Mouse (Mus musculus) layer of hippocampus, adult 2 months (tissue): Measurements from ENCODE around the gene Spns2. TPM values are rescaled to one million over a fixed set of nuclear protein-coding genes. Genes with fewer than 3 reads are reported as not detected.
A peak's percentile ranks its signal among the peaks of the same experiment; 100 is the strongest.

Experiments used
- DNase-seq, 2 experiments: peaks; one replicate each; pipeline ENCODE4 v3.0.0; 2022; ENCODE audit warnings: low spot score in 2 of 2
- H3K27ac ChIP-seq: fragments of 200-600 bp; 2 replicates; pipeline ENCODE4 v1.8.1; 2022
- H3K4me3 ChIP-seq: fragments of 200-600 bp; 2 replicates; pipeline ENCODE4 v1.8.1; 2022; ENCODE audit warnings: mild to moderate bottlenecking
- CTCF ChIP-seq: fragments of 200-600 bp; conservative IDR thresholded peaks from 2 replicates; pipeline ENCODE4 v1.8.1; 2022; ENCODE audit warnings: antibody characterized with exemption, mild to moderate bottlenecking, moderate library complexity
- total RNA-seq, 2 experiments: library from RNA; stranded (reverse); gene quantifications; 2 replicates each; pipeline ENCODE4 v1.2.3; 2021

Gene Spns2
- total RNA-seq, 2 experiments from 2014 or later: 101 to 105 TPM

GRCm38 (mm10) chr11:72519189-72519588 is 29.5 kb upstream of the Spns2 start:
- H3K27ac ChIP-seq: no peak overlapping the region
- no peak for TF ChIP-seq CTCF

GRCm38 (mm10) chr11:72518449-72518848 is 28.7 kb upstream of the Spns2 start:
- no peak for DNase-seq
- TF ChIP-seq CTCF: no peak

More at GRCm38 (mm10) chr11:72519189-72519588, 29.5 kb upstream of the Spns2 start:
- no peak overlapping the region for H3K4me3 ChIP-seq
- no peak for DNase-seq

GRCm38 (mm10) chr11:72514967-72515366 is 25.3 kb upstream of the Spns2 start:
- no peak for TF ChIP-seq CTCF
- no peak overlapping the region for H3K27ac ChIP-seq
- DNase-seq: no peak
- no peak overlapping the region for H3K4me3 ChIP-seq

More at GRCm38 (mm10) chr11:72518449-72518848, 28.7 kb upstream of the Spns2 start:
- Histone ChIP-seq H3K27ac (no peak overlapping the region), H3K4me3 (no peak overlapping the region)

- Histone ChIP-seq H3K27ac (no peak overlapping the region), H3K4me3 (no peak overlapping the region)
- DNase-seq: no peak
- no peak for TF ChIP-seq CTCF
Observed at GRCm38 (mm10) chr11:72508651-72509050, 18.9 kb upstream of the Spns2 start.

- no peak overlapping the region for H3K27ac ChIP-seq
- no peak overlapping the region for H3K4me3 ChIP-seq
- DNase-seq: no peak
- TF ChIP-seq CTCF: no peak
Observed at GRCm38 (mm10) chr11:72507651-72508050, 17.9 kb upstream of the Spns2 start.

- no peak overlapping the region for H3K4me3 ChIP-seq
- H3K27ac ChIP-seq: no peak overlapping the region
- TF ChIP-seq CTCF: no peak
- DNase-seq: no peak
Observed at GRCm38 (mm10) chr11:72504016-72504797, 14.5 kb upstream of the Spns2 start.

GRCm38 (mm10) chr11:72503501-72503921 is 13.8 kb upstream of the Spns2 start:
- no peak for DNase-seq
- TF ChIP-seq CTCF: no peak
- Histone ChIP-seq H3K4me3 (no peak overlapping the region), H3K27ac (no peak overlapping the region)

- peak overlapping the region; percentile 59; the same call in 1 of the 2 replicates for H3K27ac ChIP-seq
- no peak overlapping the region for H3K4me3 ChIP-seq
- TF ChIP-seq CTCF: no peak
- DNase-seq: peak in 1 of 2 experiments; percentile 61
Observed at GRCm38 (mm10) chr11:72502236-72502635, 12.5 kb upstream of the Spns2 start.

- H3K27ac ChIP-seq: peak overlapping the region; percentile 59; the same call in 1 of the 2 replicates
- no peak for TF ChIP-seq CTCF
- no peak overlapping the region for H3K4me3 ChIP-seq
- DNase-seq: no peak
Observed at GRCm38 (mm10) chr11:72501426-72502002, 11.8 kb upstream of the Spns2 start.

GRCm38 (mm10) chr11:72500139-72500538 is 10.4 kb upstream of the Spns2 start:
- TF ChIP-seq CTCF: no peak
- 0 out of 2 replicates have a peak overlapping the region, but pooled peaks have one; percentile 23 for H3K27ac ChIP-seq
- no peak for DNase-seq
- no peak overlapping the region for H3K4me3 ChIP-seq

GRCm38 (mm10) chr11:72497367-72497766 is 7.7 kb upstream of the Spns2 start:
- no peak for DNase-seq
- H3K4me3 ChIP-seq: no peak overlapping the region
- H3K27ac ChIP-seq: peak overlapping the region; percentile 43; the same call in 1 of the 2 replicates
- TF ChIP-seq CTCF: no peak

- no peak for TF ChIP-seq CTCF
- no peak for DNase-seq
- Histone ChIP-seq H3K4me3 (no peak overlapping the region), H3K27ac (peak overlapping the region; percentile 43; the same call in 1 of the 2 replicates)
Observed at GRCm38 (mm10) chr11:72496775-72497174, 7.1 kb upstream of the Spns2 start.

- DNase-seq: no peak
- Histone ChIP-seq H3K27ac (no peak overlapping the region), H3K4me3 (no peak overlapping the region)
- TF ChIP-seq CTCF: no peak
Observed at GRCm38 (mm10) chr11:72496066-72496465, 6.4 kb upstream of the Spns2 start.
